Mouse (Mus musculus) thymus, postnatal 10 days (tissue): ENCODE data around the gene Nanos2.

Experiments used
- DNase-seq, 2 experiments: peaks; one replicate each; pipeline ENCODE4 v3.0.0; 2021; ENCODE audit warnings: low spot score in 2 of 2

Gene Nanos2

GRCm38 (mm10) chr7:18990601-18991295 lies 3.5 kb downstream of the Nanos2 start, which contains the start of gene Mypop:
Mypop (plus strand) TSS chr7:18991245.
- DNase-seq, result peak; percentile 98

- peak in 1 of 2 experiments; percentile 26 for DNase-seq
Measured at GRCm38 (mm10) chr7:18991660-18992293, 4.6 kb downstream of the Nanos2 start.

- no peak for DNase-seq
Measured at GRCm38 (mm10) chr7:18992294-18992675, 5.1 kb downstream of the Nanos2 start.

GRCm38 (mm10) chr7:18993036-18993435 lies 5.8 kb downstream of the Nanos2 start:
- no peak for DNase-seq

- DNase-seq, result no peak
Measured at GRCm38 (mm10) chr7:18998835-18999234, 11.6 kb downstream of the Nanos2 start.

- peak; percentile 36 to 46 for DNase-seq
Measured at GRCm38 (mm10) chr7:19000421-19000820, 13.2 kb downstream of the Nanos2 start.

- DNase-seq, result peak; percentile 93 to 94
Measured at GRCm38 (mm10) chr7:19001066-19001806, 14.0 kb downstream of the Nanos2 start.

- no peak for DNase-seq
Measured at GRCm38 (mm10) chr7:19001807-19002085, 14.5 kb downstream of the Nanos2 start.

GRCm38 (mm10) chr7:19002115-19002514 lies 14.9 kb downstream of the Nanos2 start:
- DNase-seq, result no peak

GRCm38 (mm10) chr7:19002848-19003498 lies 15.8 kb downstream of the Nanos2 start:
- peak; percentile 60 to 63 for DNase-seq

- peak; percentile 87 to 91 for DNase-seq
Measured at GRCm38 (mm10) chr7:19003902-19004630, 16.9 kb downstream of the Nanos2 start, which contains the start of gene Irf2bp1. Irf2bp1 (plus strand) TSS chr7:19004044.

GRCm38 (mm10) chr7:19004631-19005079 lies 17.5 kb downstream of the Nanos2 start:
- no peak for DNase-seq

GRCm38 (mm10) chr7:19005417-19006121 lies 18.4 kb downstream of the Nanos2 start:
- no peak for DNase-seq

GRCm38 (mm10) chr7:19006476-19006875 lies 19.3 kb downstream of the Nanos2 start:
- peak; percentile 56 to 77 for DNase-seq

GRCm38 (mm10) chr7:19007026-19007977 lies 20.1 kb downstream of the Nanos2 start:
- DNase-seq, result no peak

GRCm38 (mm10) chr7:19010581-19010980 lies 23.4 kb downstream of the Nanos2 start:
- DNase-seq, result no peak

GRCm38 (mm10) chr7:19012025-19012621 lies 24.9 kb downstream of the Nanos2 start:
- DNase-seq, result no peak

- DNase-seq, result no peak
Measured at GRCm38 (mm10) chr7:19012882-19013281, 25.7 kb downstream of the Nanos2 start.

GRCm38 (mm10) chr7:19014452-19014851 lies 27.3 kb downstream of the Nanos2 start:
- no peak for DNase-seq
